Mouse (Mus musculus): ENCODE data around the gene Spsb3. TPM values are rescaled to one million over a fixed set of nuclear protein-coding genes. Genes with fewer than 3 reads are reported as not detected.
A peak's percentile ranks its signal among the peaks of the same experiment; 100 is the strongest.

Gene Spsb3
- total RNA-seq, 2 experiments from 2014 or later, result 26.3 to 28.0 TPM

DNA sequence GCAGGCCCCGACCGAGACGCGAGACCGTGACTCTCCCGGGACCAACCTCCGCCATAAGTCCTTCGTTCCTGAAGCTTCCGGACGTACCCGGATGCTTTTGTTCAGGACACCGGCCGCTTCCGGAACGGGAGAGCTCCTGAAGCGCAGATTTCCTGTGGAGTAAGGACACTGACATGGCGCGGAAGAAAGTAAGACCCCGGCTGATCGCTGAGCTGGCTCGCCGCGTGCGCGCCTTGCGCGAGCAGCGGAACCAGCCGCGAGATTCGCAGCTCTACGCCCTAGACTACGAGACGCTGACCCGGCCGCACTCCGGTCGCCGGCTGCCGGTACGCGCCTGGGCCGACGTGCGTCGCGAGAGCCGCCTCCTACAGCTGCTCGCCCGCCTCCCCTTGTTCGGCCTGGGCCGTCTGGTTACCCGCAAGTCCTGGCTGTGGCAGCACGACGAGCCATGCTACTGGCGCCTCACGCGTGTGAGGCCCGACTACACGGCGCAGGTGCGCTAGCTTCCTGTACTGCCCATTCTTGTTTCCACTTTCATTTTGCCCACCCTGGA lies 8.6 kb downstream of the Spsb3 start, which contains the start of the genes Eme2 and Mrps34:
Gene Eme2, minus strand, starts transcription at position 93 of the 553 bp plus-strand sequence.
Gene Mrps34, plus strand, starts transcription at position 122 of the 553 bp plus-strand sequence.
- intact Hi-C loops (cut with DNase I), result loop anchor here (10.0 kb wide), 1 partner anchor 480 kb away; the partner anchor contains the start of gene Rnps1
- DNase-seq, result peak; percentile 82 to 85

GRCm38 (mm10) chr17:24895571-24896240 lies 9.3 kb downstream of the Spsb3 start:
- intact Hi-C loops (cut with DNase I), result loop anchor here (10.0 kb wide), 1 partner anchor 481 kb away; the partner anchor contains the start of gene Rnps1
- DNase-seq, result no peak

DNA sequence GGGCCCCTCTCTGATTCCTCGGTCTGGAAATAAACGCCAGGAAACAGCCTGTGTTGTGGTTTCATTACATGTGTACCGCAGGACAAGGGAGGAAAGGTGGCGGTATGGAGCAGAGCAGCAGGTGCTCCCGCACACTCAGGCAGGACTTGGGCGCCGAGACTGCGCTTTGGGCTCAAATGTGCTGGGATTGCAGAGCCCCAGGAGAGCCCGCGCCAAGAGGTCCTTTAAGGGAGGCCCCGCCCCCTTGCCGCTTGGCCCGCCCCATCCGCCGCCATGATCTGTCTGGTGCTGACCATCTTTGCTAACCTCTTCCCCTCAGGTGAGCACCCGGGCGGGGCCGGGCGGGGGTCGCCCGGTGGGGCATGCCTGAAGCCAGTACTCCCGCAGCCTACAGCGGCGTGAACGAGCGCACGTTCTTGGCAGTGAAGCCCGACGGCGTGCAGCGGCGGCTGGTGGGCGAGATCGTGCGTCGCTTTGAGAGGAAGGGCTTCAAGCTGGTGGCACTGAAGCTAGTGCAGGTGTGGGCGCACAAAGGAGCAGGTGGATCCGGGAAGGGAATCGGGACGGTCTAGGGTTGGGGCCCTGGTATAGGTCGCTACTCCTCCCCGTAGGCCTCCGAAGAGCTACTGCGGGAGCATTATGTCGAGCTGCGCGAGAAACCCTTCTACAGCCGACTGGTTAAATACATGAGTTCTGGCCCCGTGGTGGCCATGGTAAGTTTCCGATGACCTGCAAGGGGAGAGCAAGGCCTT lies 10.0 kb downstream of the Spsb3 start, which contains the start of gene Nme3:
Gene Nme3, plus strand, starts transcription at position 260 of the 752 bp plus-strand sequence.
- intact Hi-C loops (cut with DNase I), result loop anchor here (10.0 kb wide), 1 partner anchor 482 kb away; the partner anchor contains the start of gene Rnps1
- DNase-seq, result peak; percentile 75

GRCm38 (mm10) chr17:24896993-24897269 lies 10.5 kb downstream of the Spsb3 start:
- intact Hi-C loops (cut with DNase I), result loop anchor here (10.0 kb wide), 1 partner anchor 482 kb away; the partner anchor contains the start of gene Rnps1
- no peak for DNase-seq

DNA sequence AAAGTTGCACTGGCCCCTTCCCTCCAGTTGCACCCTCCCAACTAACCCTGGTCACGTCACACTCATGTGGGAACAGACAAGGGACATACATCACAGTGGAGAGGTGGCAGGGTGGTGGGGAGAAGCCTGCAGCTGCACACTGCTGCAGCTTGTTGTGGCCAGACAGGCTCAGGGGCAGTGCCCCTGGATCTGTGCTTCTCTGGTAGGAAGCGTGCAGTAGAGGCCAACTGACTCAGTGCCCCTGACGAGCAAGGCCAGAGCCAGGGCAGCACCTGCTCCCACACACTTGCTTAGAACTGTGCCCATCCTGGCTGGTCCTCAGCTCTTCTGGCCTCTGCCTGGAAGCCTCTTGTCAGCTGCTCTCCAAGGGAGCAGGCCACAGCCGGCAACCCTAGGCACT lies 11.2 kb downstream of the Spsb3 start:
- DNase-seq, result no peak
- intact Hi-C loops (cut with DNase I), result loop anchor here (10.0 kb wide), 1 partner anchor 483 kb away; the partner anchor contains the start of gene Rnps1

- intact Hi-C loops (cut with DNase I), result loop anchor here (10.0 kb wide), 1 partner anchor 483 kb away; the partner anchor contains the start of gene Rnps1
- DNase-seq, result no peak
These were observed 11.8 kb downstream of the Spsb3 start for GRCm38 (mm10) chr17:24898041-24898854.

DNA sequence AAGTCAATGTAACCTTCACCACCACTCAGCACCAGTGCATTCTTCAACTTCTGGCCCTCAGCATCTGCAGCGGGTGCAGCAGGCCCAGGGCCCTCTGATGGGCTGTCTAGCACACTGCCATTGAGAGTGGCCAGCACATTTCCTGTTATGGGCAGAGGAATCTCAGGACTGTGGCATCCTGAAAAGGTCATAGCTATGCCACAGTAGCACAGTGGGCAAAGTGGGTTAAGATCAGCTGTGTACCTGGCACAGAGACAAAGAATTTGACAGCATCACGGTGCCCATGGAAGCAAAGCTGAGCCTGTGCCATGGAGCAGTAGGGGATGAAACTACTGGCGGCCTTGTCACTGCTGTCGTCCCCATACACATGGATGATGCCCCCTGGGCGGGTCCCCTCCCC lies 12.7 kb downstream of the Spsb3 start:
- intact Hi-C loops (cut with DNase I), result loop anchor here (10.0 kb wide), 1 partner anchor 484 kb away; the partner anchor contains the start of gene Rnps1
- DNase-seq, result peak in 1 of 2 experiments; percentile 26

DNA sequence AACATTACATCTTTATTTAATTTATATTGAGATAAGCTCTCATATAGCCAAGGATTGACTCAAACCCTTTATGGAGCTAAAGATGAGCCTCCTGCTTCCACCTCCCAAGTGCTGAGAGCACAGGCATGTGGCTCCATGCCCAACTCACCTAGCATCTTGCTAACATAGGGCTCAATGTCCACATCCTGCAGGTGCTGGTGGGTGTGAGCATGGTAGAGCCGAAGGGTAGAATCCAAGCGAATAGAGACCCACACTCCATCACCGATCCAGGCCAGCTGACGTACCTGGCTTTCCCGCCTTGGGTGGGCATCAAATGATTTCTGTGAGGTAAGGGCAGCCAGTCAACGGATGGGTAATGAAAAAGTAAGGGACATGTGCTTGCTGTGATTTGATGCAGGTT lies 13.6 kb downstream of the Spsb3 start:
- no peak for DNase-seq
- intact Hi-C loops (cut with DNase I), result no loop called here

- intact Hi-C loops (cut with DNase I), result no loop called here
- no peak for DNase-seq
These were observed 15.7 kb downstream of the Spsb3 start for GRCm38 (mm10) chr17:24902124-24902523.

DNA sequence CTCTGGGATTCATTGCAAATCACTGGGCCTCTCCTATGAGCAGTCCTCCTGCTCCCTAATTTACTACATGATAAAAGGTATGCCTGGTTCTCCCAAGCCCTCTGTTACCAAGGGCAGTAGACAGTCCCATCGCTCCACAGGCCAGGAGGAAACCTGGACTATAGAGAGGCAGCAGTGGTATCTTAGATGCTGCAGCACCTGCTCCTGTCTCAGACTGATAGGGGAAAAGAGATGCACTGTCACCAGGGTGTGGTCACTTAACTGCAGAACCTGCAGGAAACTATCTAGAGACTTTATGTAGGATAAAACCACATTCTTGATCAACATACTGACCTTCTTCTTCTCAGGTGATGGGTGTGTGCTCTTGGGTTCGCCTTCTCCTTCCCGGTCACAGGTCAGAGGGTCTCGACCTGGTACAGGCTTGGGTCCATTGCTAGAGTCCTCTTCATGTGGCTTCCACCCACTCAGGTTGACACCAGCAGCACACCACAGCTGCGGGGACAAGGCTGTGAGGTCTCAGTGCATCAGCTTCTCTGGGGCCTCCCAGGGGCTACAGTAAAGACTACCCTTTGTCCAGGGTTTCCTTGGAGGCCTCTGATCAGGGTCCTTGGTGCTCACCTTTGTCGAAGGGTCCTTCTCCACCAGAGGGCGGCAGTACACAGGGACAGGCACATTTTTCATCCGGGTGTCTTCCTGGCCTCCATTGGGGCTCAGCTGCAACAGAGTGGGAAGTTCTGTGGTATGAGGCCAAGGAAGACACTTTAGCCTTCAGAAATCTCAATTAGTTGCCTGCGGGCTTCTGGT lies 16.4 kb downstream of the Spsb3 start:
- intact Hi-C loops (cut with DNase I), result no loop called here
- no peak for DNase-seq

DNA sequence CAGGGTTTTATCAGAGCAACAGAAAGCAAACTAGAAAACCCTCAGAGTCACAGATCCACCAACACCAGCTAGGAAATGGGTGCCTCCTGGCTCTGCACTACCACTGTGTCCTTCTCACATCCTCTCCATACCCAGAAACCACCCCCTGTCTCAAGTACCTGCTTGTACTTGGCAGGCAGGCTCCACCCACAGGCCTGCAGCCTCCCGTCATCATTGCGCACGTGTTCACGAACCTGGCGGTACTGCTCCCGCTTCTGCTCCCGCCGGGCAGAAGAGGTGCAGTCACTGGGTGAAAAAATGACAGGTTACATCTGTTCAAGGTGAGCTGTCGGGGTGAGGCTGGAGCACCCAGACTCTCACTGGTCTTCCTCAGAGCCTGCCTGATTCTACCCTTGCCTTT lies 17.3 kb downstream of the Spsb3 start:
- intact Hi-C loops (cut with DNase I), result no loop called here
- no peak for DNase-seq

GRCm38 (mm10) chr17:24907591-24907990 lies 21.1 kb downstream of the Spsb3 start:
- no peak for DNase-seq

DNA sequence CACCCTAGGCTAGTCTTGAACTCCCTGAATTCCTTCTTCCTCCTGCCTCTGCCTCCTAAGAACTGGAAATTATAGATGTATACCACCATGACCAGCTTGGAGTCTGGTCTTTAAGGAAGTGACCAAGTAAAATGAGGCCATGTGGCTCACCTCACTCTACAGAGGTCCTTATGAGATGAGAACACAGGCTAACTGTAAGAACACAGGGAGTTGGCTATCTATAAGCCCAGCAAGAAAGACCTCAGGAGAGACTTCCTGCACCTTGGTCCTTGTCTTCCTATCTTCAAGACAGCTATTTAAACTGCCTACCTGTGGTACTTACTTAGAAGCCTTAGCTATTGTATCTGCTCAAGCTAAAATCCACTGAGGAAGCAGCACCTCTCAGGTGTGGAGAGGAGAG lies 27.5 kb downstream of the Spsb3 start:
- intact Hi-C loops (cut with DNase I), result no loop called here
- no peak for DNase-seq

More at GRCm38 (mm10) chr17:24907591-24907990, 21.1 kb downstream of the Spsb3 start:
- intact Hi-C loops (cut with DNase I), result no loop called here

DNA sequence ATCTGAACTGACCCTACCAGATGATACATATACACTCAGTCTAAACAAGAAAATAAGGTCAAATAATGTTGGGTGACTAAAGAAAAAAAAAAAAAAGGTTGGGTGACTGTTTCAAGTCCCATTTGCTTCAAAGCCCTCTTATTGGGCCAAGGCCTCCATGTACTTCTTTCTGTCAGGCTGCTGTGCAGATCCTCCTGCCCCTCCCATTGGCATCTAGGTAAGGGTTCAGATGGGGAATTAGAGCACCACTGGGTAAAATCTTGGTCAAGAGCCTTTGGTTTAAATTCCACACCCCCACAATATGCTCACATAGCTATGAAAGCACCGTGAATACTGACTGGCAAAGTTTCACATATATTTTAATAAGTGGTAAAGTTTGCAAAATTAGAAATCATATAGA lies 36.8 kb downstream of the Spsb3 start:
- no peak for DNase-seq
- intact Hi-C loops (cut with DNase I), result no loop called here

GRCm38 (mm10) chr17:24929506-24929905 lies 43.1 kb downstream of the Spsb3 start:
- DNase-seq, result no peak

GRCm38 (mm10) chr17:24932431-24932830 lies 46.0 kb downstream of the Spsb3 start:
- no peak for DNase-seq
- intact Hi-C loops (cut with DNase I), result no loop called here

More at GRCm38 (mm10) chr17:24929506-24929905, 43.1 kb downstream of the Spsb3 start:
- intact Hi-C loops (cut with DNase I), result no loop called here

GRCm38 (mm10) chr17:24933163-24933562 lies 46.7 kb downstream of the Spsb3 start:
- no peak for DNase-seq
- intact Hi-C loops (cut with DNase I), result no loop called here

- intact Hi-C loops (cut with DNase I), result loop anchor here (5.0 kb wide), 2 partner anchors 83 to 252 kb away; partner anchors contain the start of genes Fahd1 and Unkl
- DNase-seq, result no peak
These were observed 48.5 kb downstream of the Spsb3 start for GRCm38 (mm10) chr17:24934926-24935325.

DNA sequence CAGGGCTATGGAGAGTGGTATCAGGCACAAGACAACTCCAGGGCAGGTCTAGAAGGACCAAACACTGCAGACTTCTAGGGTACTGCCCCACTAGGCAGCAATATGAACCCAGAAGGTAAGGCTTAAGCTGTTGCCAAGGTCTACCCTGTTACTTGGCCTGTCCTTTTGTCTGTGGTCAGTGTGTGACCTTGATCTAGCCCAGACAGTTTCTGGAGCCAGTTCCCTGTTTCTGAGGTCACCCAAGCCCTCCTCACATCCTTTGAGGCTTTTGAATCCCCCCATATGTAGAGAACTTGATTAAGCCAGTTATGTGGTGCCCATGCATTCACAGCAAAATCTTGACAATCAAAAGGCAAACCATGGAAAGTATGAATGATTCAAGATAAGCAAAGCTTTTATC lies 49.2 kb downstream of the Spsb3 start:
- no peak for DNase-seq
- intact Hi-C loops (cut with DNase I), result loop anchor here (2.0 to 5.0 kb wide), 4 partner anchors 25 to 252 kb away; partner anchors contain the start of genes Cramp1l, Fahd1, Jpt2 and Unkl
